Mouse (Mus musculus): Measurements from ENCODE around the gene Prepl. TPM values are rescaled to one million over a fixed set of nuclear protein-coding genes. Genes with fewer than 3 reads are reported as not detected.

Prepl gene
- polyA plus RNA-seq, 1 experiment from 2014 or later = 55.2 TPM

GRCm38 (mm10) chr17:85080781-85081180 lies 9.3 kb downstream of the Prepl start:
- H3K4me2 ChIP-seq (replicated peaks; ENCODE audit: low read depth, low read length) = no peak overlapping the region
- H3K36me3 ChIP-seq (ENCODE audit: control insufficient read depth, insufficient read depth, low read length) = no peaks in the 10 kb centered on the region
- no peak overlapping the region for H3K9ac ChIP-seq (ENCODE audit: low read depth, low read length)
- ATAC-seq (ENCODE audit: low FRiP score) (no peak), DNase-seq (ENCODE audit: low spot score) (no peak)
- no peak overlapping the region for H3K27ac ChIP-seq (ENCODE audit: low read depth, low read length)
- no peaks in the 10 kb centered on the region for H3K4me1 ChIP-seq (replicated peaks; ENCODE audit: control insufficient read depth, insufficient read depth, low read length)
- WGBS = 92% methylated on average over 11 of the region's 11 CpGs
- no peak overlapping the region for H3K4me3 ChIP-seq (ENCODE audit: low read depth, low read length)
- no peaks in the 10 kb centered on the region for H3K27me3 ChIP-seq (ENCODE audit: control insufficient read depth, insufficient read depth, low read length)
- no peaks in the 10 kb centered on the region for H3K9me3 ChIP-seq (ENCODE audit: control insufficient read depth, low read length)

GRCm38 (mm10) chr17:85079276-85079675 lies 10.8 kb downstream of the Prepl start:
- no peaks in the 10 kb centered on the region for H3K36me3 ChIP-seq (ENCODE audit: control insufficient read depth, insufficient read depth, low read length)
- WGBS = 97% methylated on average over 3 of the region's 3 CpGs
- H3K9me3 ChIP-seq (ENCODE audit: control insufficient read depth, low read length) = no peaks in the 10 kb centered on the region
- H3K27me3 ChIP-seq (ENCODE audit: control insufficient read depth, insufficient read depth, low read length) = no peaks in the 10 kb centered on the region
- H3K27ac ChIP-seq (ENCODE audit: low read depth, low read length) = no peak overlapping the region
- no peak overlapping the region for H3K4me3 ChIP-seq (ENCODE audit: low read depth, low read length)
- H3K4me2 ChIP-seq (replicated peaks; ENCODE audit: low read depth, low read length) = no peak overlapping the region
- ATAC-seq (ENCODE audit: low FRiP score) (no peak), DNase-seq (ENCODE audit: low spot score) (no peak)
- no peaks in the 10 kb centered on the region for H3K4me1 ChIP-seq (replicated peaks; ENCODE audit: control insufficient read depth, insufficient read depth, low read length)
- no peak overlapping the region for H3K9ac ChIP-seq (ENCODE audit: low read depth, low read length)

- no peaks in the 10 kb centered on the region for H3K4me1 ChIP-seq (replicated peaks; ENCODE audit: control insufficient read depth, insufficient read depth, low read length)
- no peak overlapping the region for H3K4me2 ChIP-seq (replicated peaks; ENCODE audit: low read depth, low read length)
- 0 out of 2 replicates have a peak, but pooled peaks cover 6% of the 10 kb centered on the region for H3K36me3 ChIP-seq (ENCODE audit: control insufficient read depth, insufficient read depth, low read length)
- H3K27ac ChIP-seq (ENCODE audit: low read depth, low read length) = no peak overlapping the region
- no peak for DNase-seq (ENCODE audit: low spot score)
- ATAC-seq (ENCODE audit: low FRiP score) = no peak
- 93% methylated on average over 4 of the region's 4 CpGs for WGBS
- H3K4me3 ChIP-seq (ENCODE audit: low read depth, low read length) = no peak overlapping the region
- H3K9me3 ChIP-seq (ENCODE audit: control insufficient read depth, low read length) = no peaks in the 10 kb centered on the region
- no peaks in the 10 kb centered on the region for H3K27me3 ChIP-seq (ENCODE audit: control insufficient read depth, insufficient read depth, low read length)
- no peak overlapping the region for H3K9ac ChIP-seq (ENCODE audit: low read depth, low read length)
These were observed 16.0 kb downstream of the Prepl start for GRCm38 (mm10) chr17:85074083-85074482.

- no peak overlapping the region for H3K4me3 ChIP-seq (ENCODE audit: low read depth, low read length)
- no peaks in the 10 kb centered on the region for H3K4me1 ChIP-seq (replicated peaks; ENCODE audit: control insufficient read depth, insufficient read depth, low read length)
- H3K27me3 ChIP-seq (ENCODE audit: control insufficient read depth, insufficient read depth, low read length) = no peaks in the 10 kb centered on the region
- no peak overlapping the region for H3K4me2 ChIP-seq (replicated peaks; ENCODE audit: low read depth, low read length)
- H3K9ac ChIP-seq (ENCODE audit: low read depth, low read length) = no peak overlapping the region
- DNase-seq (ENCODE audit: low spot score) = no peak
- H3K9me3 ChIP-seq (ENCODE audit: control insufficient read depth, low read length) = no peaks in the 10 kb centered on the region
- no peak for ATAC-seq (ENCODE audit: low FRiP score)
- WGBS = 75% methylated on average over 7 of the region's 7 CpGs
- no peak overlapping the region for H3K27ac ChIP-seq (ENCODE audit: low read depth, low read length)
- 0 out of 2 replicates have a peak, but pooled peaks cover 6% of the 10 kb centered on the region for H3K36me3 ChIP-seq (ENCODE audit: control insufficient read depth, insufficient read depth, low read length)
These were observed 16.8 kb downstream of the Prepl start for GRCm38 (mm10) chr17:85073214-85073613.

GRCm38 (mm10) chr17:85072383-85072782 lies 17.7 kb downstream of the Prepl start:
- 0 out of 2 replicates have a peak, but pooled peaks cover 6% of the 10 kb centered on the region for H3K36me3 ChIP-seq (ENCODE audit: control insufficient read depth, insufficient read depth, low read length)

GRCm38 (mm10) chr17:85071088-85071775 lies 18.8 kb downstream of the Prepl start:
- WGBS = 95% methylated on average over 8 of the region's 8 CpGs
- H3K4me1 ChIP-seq (replicated peaks; ENCODE audit: control insufficient read depth, insufficient read depth, low read length) = no peaks in the 10 kb centered on the region
- ATAC-seq (ENCODE audit: low FRiP score) (no peak), DNase-seq (ENCODE audit: low spot score) (no peak)
- H3K27ac ChIP-seq (ENCODE audit: low read depth, low read length) = no peak overlapping the region
- H3K4me2 ChIP-seq (replicated peaks; ENCODE audit: low read depth, low read length) = no peak overlapping the region
- no peaks in the 10 kb centered on the region for H3K27me3 ChIP-seq (ENCODE audit: control insufficient read depth, insufficient read depth, low read length)
- no peak overlapping the region for H3K9ac ChIP-seq (ENCODE audit: low read depth, low read length)
- H3K4me3 ChIP-seq (ENCODE audit: low read depth, low read length) = no peak overlapping the region
- 0 out of 2 replicates have a peak, but pooled peaks cover 6% of the 10 kb centered on the region for H3K36me3 ChIP-seq (ENCODE audit: control insufficient read depth, insufficient read depth, low read length)
- no peaks in the 10 kb centered on the region for H3K9me3 ChIP-seq (ENCODE audit: control insufficient read depth, low read length)

More at GRCm38 (mm10) chr17:85072383-85072782, 17.7 kb downstream of the Prepl start:
- H3K27me3 ChIP-seq (ENCODE audit: control insufficient read depth, insufficient read depth, low read length) = no peaks in the 10 kb centered on the region
- no peak overlapping the region for H3K4me2 ChIP-seq (replicated peaks; ENCODE audit: low read depth, low read length)
- H3K4me3 ChIP-seq (ENCODE audit: low read depth, low read length) = no peak overlapping the region
- no peak overlapping the region for H3K9ac ChIP-seq (ENCODE audit: low read depth, low read length)
- no peaks in the 10 kb centered on the region for H3K4me1 ChIP-seq (replicated peaks; ENCODE audit: control insufficient read depth, insufficient read depth, low read length)
- no peak for ATAC-seq (ENCODE audit: low FRiP score)
- no peak overlapping the region for H3K27ac ChIP-seq (ENCODE audit: low read depth, low read length)
- DNase-seq (ENCODE audit: low spot score) = peak; percentile 12
- 47% methylated on average over 11 of the region's 11 CpGs for WGBS
- no peaks in the 10 kb centered on the region for H3K9me3 ChIP-seq (ENCODE audit: control insufficient read depth, low read length)

- Histone ChIP-seq H3K4me2 (replicated peaks; ENCODE audit: low read depth, low read length) (no peak overlapping the region), H3K27me3 (ENCODE audit: control insufficient read depth, insufficient read depth, low read length) (no peaks in the 10 kb centered on the region), H3K9me3 (ENCODE audit: control insufficient read depth, low read length) (no peaks in the 10 kb centered on the region), H3K4me1 (replicated peaks; ENCODE audit: control insufficient read depth, insufficient read depth, low read length) (no peaks in the 10 kb centered on the region), H3K36me3 (ENCODE audit: control insufficient read depth, insufficient read depth, low read length) (peaks cover 6% of the 10 kb centered on the region; the same call in 1 of the 2 replicates), H3K27ac (ENCODE audit: low read depth, low read length) (no peak overlapping the region), H3K9ac (ENCODE audit: low read depth, low read length) (no peak overlapping the region), H3K4me3 (ENCODE audit: low read depth, low read length) (no peak overlapping the region)
- 89% methylated on average over 6 of the region's 6 CpGs for WGBS
- no peak for DNase-seq (ENCODE audit: low spot score)
- ATAC-seq (ENCODE audit: low FRiP score) = no peak
These were observed 19.4 kb downstream of the Prepl start for GRCm38 (mm10) chr17:85070658-85071057.

- ATAC-seq (ENCODE audit: low FRiP score) = no peak
- WGBS = 95% methylated on average over 7 of the region's 7 CpGs
- no peak overlapping the region for H3K4me2 ChIP-seq (replicated peaks; ENCODE audit: low read depth, low read length)
- DNase-seq (ENCODE audit: low spot score) = no peak
- H3K36me3 ChIP-seq (ENCODE audit: control insufficient read depth, insufficient read depth, low read length) = peaks cover 15% of the 10 kb centered on the region
- no peaks in the 10 kb centered on the region for H3K4me1 ChIP-seq (replicated peaks; ENCODE audit: control insufficient read depth, insufficient read depth, low read length)
- no peak overlapping the region for H3K4me3 ChIP-seq (ENCODE audit: low read depth, low read length)
- H3K27me3 ChIP-seq (ENCODE audit: control insufficient read depth, insufficient read depth, low read length) = no peaks in the 10 kb centered on the region
- H3K9me3 ChIP-seq (ENCODE audit: control insufficient read depth, low read length) = no peaks in the 10 kb centered on the region
- H3K9ac ChIP-seq (ENCODE audit: low read depth, low read length) = no peak overlapping the region
- H3K27ac ChIP-seq (ENCODE audit: low read depth, low read length) = no peak overlapping the region
These were observed 22.7 kb downstream of the Prepl start for GRCm38 (mm10) chr17:85067331-85067730.

- Histone ChIP-seq H3K9me3 (ENCODE audit: control insufficient read depth, low read length) (no peaks in the 10 kb centered on the region), H3K4me2 (replicated peaks; ENCODE audit: low read depth, low read length) (no peak overlapping the region), H3K4me1 (replicated peaks; ENCODE audit: control insufficient read depth, insufficient read depth, low read length) (no peaks in the 10 kb centered on the region), H3K9ac (ENCODE audit: low read depth, low read length) (no peak overlapping the region), H3K4me3 (ENCODE audit: low read depth, low read length) (no peak overlapping the region), H3K36me3 (ENCODE audit: control insufficient read depth, insufficient read depth, low read length) (peaks cover 9% of the 10 kb centered on the region), H3K27me3 (ENCODE audit: control insufficient read depth, insufficient read depth, low read length) (no peaks in the 10 kb centered on the region), H3K27ac (ENCODE audit: low read depth, low read length) (no peak overlapping the region)
- DNase-seq (ENCODE audit: low spot score) (no peak), ATAC-seq (ENCODE audit: low FRiP score) (no peak)
- WGBS = 84% methylated on average over 7 of the region's 7 CpGs
These were observed 26.5 kb downstream of the Prepl start for GRCm38 (mm10) chr17:85063560-85063959.
